Mouse (Mus musculus): ENCODE measurements around the gene Pcmtd2. TPM values are rescaled to one million over a fixed set of nuclear protein-coding genes. Genes with fewer than 3 reads are reported as not detected.

The Pcmtd2 gene
- polyA plus RNA-seq, 1 experiment from 2014 or later: 29.0 TPM

- H3K36me3 ChIP-seq (replicated peaks; ENCODE audit: control insufficient read depth, insufficient read depth): peaks cover 22% of the 10 kb centered on the region
- under 1% methylated on average over 35 of the region's 35 CpGs for WGBS
- H3K9ac ChIP-seq: peak within 1 kb of the TSS; percentile 82
- H3K4me2 ChIP-seq (replicated peaks): peak within 1 kb of the TSS; percentile 93
- H3K27ac ChIP-seq: peak within 1 kb of the TSS; percentile 91
- no peaks in the 10 kb centered on the region for H3K27me3 ChIP-seq (ENCODE audit: control insufficient read depth, insufficient read depth, low read length)
- DNase-seq (ENCODE audit: low spot score) (peak; percentile 93), ATAC-seq (ENCODE audit: low FRiP score) (peak; percentile 100)
- H3K9me3 ChIP-seq (ENCODE audit: control insufficient read depth, low read length): no peaks in the 10 kb centered on the region
- H3K4me1 ChIP-seq (replicated peaks; ENCODE audit: control insufficient read depth, insufficient read depth, low read length): peaks cover 18% of the 10 kb centered on the region
- H3K4me3 ChIP-seq (replicated peaks; ENCODE audit: low read length): peak within 1 kb of the TSS; percentile 80
These were observed 26.3 kb downstream of the Pcmtd2 start, which contains the start of gene Polr3k for GRCm38 (mm10) chr2:181863791-181864535. TSS of gene Polr3k (plus strand) at chr2:181864337.

DNA sequence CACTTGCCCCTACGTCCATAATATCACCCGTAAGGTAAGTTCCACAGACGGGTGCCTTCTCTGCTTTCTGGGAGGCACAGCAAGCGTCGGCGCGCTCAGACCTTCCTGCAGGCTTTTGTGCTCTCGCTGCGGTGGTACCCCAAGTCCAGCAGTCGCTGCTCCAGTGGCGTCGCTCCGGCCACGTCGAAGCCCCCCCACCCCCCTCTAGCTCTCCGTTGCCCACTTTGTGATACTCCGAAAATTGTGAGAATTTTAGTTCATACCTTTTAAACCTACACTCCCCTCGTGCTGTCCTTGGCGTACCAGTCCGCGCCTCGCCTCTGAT, 26.8 kb downstream of the Pcmtd2 start:
- no peak for DNase-seq (ENCODE audit: low spot score)
- Histone ChIP-seq H3K27me3 (ENCODE audit: control insufficient read depth, insufficient read depth, low read length) (no peaks in the 10 kb centered on the region), H3K9me3 (ENCODE audit: control insufficient read depth, low read length) (no peaks in the 10 kb centered on the region), H3K27ac (peak overlapping the region; percentile 88), H3K4me2 (replicated peaks) (peak overlapping the region; percentile 93), H3K9ac (peak overlapping the region; percentile 82), H3K4me3 (replicated peaks; ENCODE audit: low read length) (peak overlapping the region; percentile 80), H3K36me3 (replicated peaks; ENCODE audit: control insufficient read depth, insufficient read depth) (peaks cover 28% of the 10 kb centered on the region), H3K4me1 (replicated peaks; ENCODE audit: control insufficient read depth, insufficient read depth, low read length) (peaks cover 18% of the 10 kb centered on the region)
- ATAC-seq (ENCODE audit: low FRiP score): peak; percentile 36; the same call in 1 of the 2 replicates
- WGBS: 0% methylated on average over 22 of the region's 22 CpGs

DNA sequence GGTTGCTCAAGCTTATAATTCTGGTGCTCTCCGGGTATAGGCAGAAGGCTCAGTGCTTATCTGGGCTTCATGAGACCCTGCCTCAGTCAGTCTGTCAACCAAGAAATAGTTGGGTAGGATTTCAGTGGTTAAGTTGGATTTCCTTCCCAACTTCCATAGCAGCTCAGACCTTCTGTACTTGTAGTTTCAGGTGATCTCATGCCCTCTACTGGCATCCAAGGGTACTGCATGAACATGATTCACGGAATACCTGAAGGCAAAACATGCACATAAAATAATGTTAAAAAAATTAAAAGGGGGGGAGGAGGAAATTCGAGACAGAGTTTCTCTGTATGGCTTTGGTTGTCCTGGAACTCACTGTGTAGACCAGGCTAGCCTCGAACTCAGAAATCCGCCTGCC, 29.3 kb downstream of the Pcmtd2 start:
- 64% methylated on average over 5 of the region's 5 CpGs for WGBS
- Histone ChIP-seq H3K9ac (no peak overlapping the region), H3K36me3 (replicated peaks; ENCODE audit: control insufficient read depth, insufficient read depth) (peaks cover 42% of the 10 kb centered on the region), H3K4me3 (replicated peaks; ENCODE audit: low read length) (no peak overlapping the region), H3K4me1 (replicated peaks; ENCODE audit: control insufficient read depth, insufficient read depth, low read length) (peaks cover 18% of the 10 kb centered on the region), H3K27me3 (ENCODE audit: control insufficient read depth, insufficient read depth, low read length) (no peaks in the 10 kb centered on the region), H3K4me2 (replicated peaks) (no peak overlapping the region), H3K27ac (no peak overlapping the region), H3K9me3 (ENCODE audit: control insufficient read depth, low read length) (no peaks in the 10 kb centered on the region)
- DNase-seq (ENCODE audit: low spot score) (peak; percentile 82), ATAC-seq (ENCODE audit: low FRiP score) (no peak)

- H3K27ac ChIP-seq: no peak overlapping the region
- no peak overlapping the region for H3K9ac ChIP-seq
- H3K4me1 ChIP-seq (replicated peaks; ENCODE audit: control insufficient read depth, insufficient read depth, low read length): no peaks in the 10 kb centered on the region
- no peaks in the 10 kb centered on the region for H3K27me3 ChIP-seq (ENCODE audit: control insufficient read depth, insufficient read depth, low read length)
- WGBS: 95% methylated on average over 2 of the region's 2 CpGs
- no peak for DNase-seq (ENCODE audit: low spot score)
- H3K9me3 ChIP-seq (ENCODE audit: control insufficient read depth, low read length): no peaks in the 10 kb centered on the region
- no peak overlapping the region for H3K4me3 ChIP-seq (replicated peaks; ENCODE audit: low read length)
- peaks cover 53% of the 10 kb centered on the region for H3K36me3 ChIP-seq (replicated peaks; ENCODE audit: control insufficient read depth, insufficient read depth)
- ATAC-seq (ENCODE audit: low FRiP score): no peak; the same call in 1 of the 2 replicates
- H3K4me2 ChIP-seq (replicated peaks): no peak overlapping the region
These were observed 33.4 kb downstream of the Pcmtd2 start for GRCm38 (mm10) chr2:181871039-181871438.

- H3K9me3 ChIP-seq (ENCODE audit: control insufficient read depth, low read length): no peaks in the 10 kb centered on the region
- no peak overlapping the region for H3K27ac ChIP-seq
- ATAC-seq (ENCODE audit: low FRiP score) (no peak), DNase-seq (ENCODE audit: low spot score) (no peak)
- H3K36me3 ChIP-seq (replicated peaks; ENCODE audit: control insufficient read depth, insufficient read depth): peaks cover 38% of the 10 kb centered on the region
- WGBS: 77% methylated on average over 1 of the region's 1 CpGs
- no peaks in the 10 kb centered on the region for H3K27me3 ChIP-seq (ENCODE audit: control insufficient read depth, insufficient read depth, low read length)
- H3K4me3 ChIP-seq (replicated peaks; ENCODE audit: low read length): no peak overlapping the region
- no peak overlapping the region for H3K4me2 ChIP-seq (replicated peaks)
- H3K9ac ChIP-seq: no peak overlapping the region
- no peaks in the 10 kb centered on the region for H3K4me1 ChIP-seq (replicated peaks; ENCODE audit: control insufficient read depth, insufficient read depth, low read length)
These were observed 41.2 kb downstream of the Pcmtd2 start for GRCm38 (mm10) chr2:181878903-181879302.

GRCm38 (mm10) chr2:181883022-181883749, 45.5 kb downstream of the Pcmtd2 start:
- H3K27me3 ChIP-seq (ENCODE audit: control insufficient read depth, insufficient read depth, low read length): no peaks in the 10 kb centered on the region
- 87% methylated on average over 3 of the region's 3 CpGs for WGBS
- no peaks in the 10 kb centered on the region for H3K9me3 ChIP-seq (ENCODE audit: control insufficient read depth, low read length)
- peaks cover 15% of the 10 kb centered on the region for H3K36me3 ChIP-seq (replicated peaks; ENCODE audit: control insufficient read depth, insufficient read depth)
- H3K4me2 ChIP-seq (replicated peaks): no peak overlapping the region
- no peak overlapping the region for H3K4me3 ChIP-seq (replicated peaks; ENCODE audit: low read length)
- no peak overlapping the region for H3K27ac ChIP-seq
- H3K9ac ChIP-seq: no peak overlapping the region
- DNase-seq (ENCODE audit: low spot score) (no peak), ATAC-seq (ENCODE audit: low FRiP score) (no peak)
- no peaks in the 10 kb centered on the region for H3K4me1 ChIP-seq (replicated peaks; ENCODE audit: control insufficient read depth, insufficient read depth, low read length)

Other genes with a start within 250 kb of the Pcmtd2 start
- 53.9 and 58.2 TPM in 2 replicates for gene Prpf6, start 246.0 kb upstream of the Pcmtd2 start, polyA plus RNA-seq (2014; fragmentation: Nextera tagmentation; extraction: Ambion mirVana)
- 68.3 and 86.2 TPM in 2 replicates for gene Zfp512b, start 245.1 kb upstream of the Pcmtd2 start, polyA plus RNA-seq (2014; fragmentation: Nextera tagmentation; extraction: Ambion mirVana)
- gene Samd10, start 238.6 kb upstream of the Pcmtd2 start, polyA plus RNA-seq (2014; fragmentation: Nextera tagmentation; extraction: Ambion mirVana): 192 and 211 TPM in 2 replicates
- gene Gm29797, start 180.8 kb upstream of the Pcmtd2 start, polyA plus RNA-seq (2014; fragmentation: Nextera tagmentation; extraction: Ambion mirVana): 0.27 TPM in 1 of 2 replicates, not detected in the other
- gene Sox18, start 166.2 kb upstream of the Pcmtd2 start, polyA plus RNA-seq (2014; fragmentation: Nextera tagmentation; extraction: Ambion mirVana): 19.3 and 20.9 TPM in 2 replicates
- gene Tcea2, start 157.5 kb upstream of the Pcmtd2 start, polyA plus RNA-seq (2014; fragmentation: Nextera tagmentation; extraction: Ambion mirVana): 40.6 and 50.4 TPM in 2 replicates
- 69.0 and 73.0 TPM in 2 replicates for gene Rgs19, start 143.9 kb upstream of the Pcmtd2 start, polyA plus RNA-seq (2014; fragmentation: Nextera tagmentation; extraction: Ambion mirVana)
- not detected in 2 replicates for gene Lkaaear1, start 139.4 kb upstream of the Pcmtd2 start, polyA plus RNA-seq (2014; fragmentation: Nextera tagmentation; extraction: Ambion mirVana)
- 102 and 108 TPM in 2 replicates for gene Oprl1, start 122.8 kb upstream of the Pcmtd2 start, polyA plus RNA-seq (2014; fragmentation: Nextera tagmentation; extraction: Ambion mirVana)
- 16.1 and 18.1 TPM in 2 replicates for gene Myt1, start 74.5 kb upstream of the Pcmtd2 start, polyA plus RNA-seq (2014; fragmentation: Nextera tagmentation; extraction: Ambion mirVana)
- gene Polr3k, start 26.5 kb downstream of the Pcmtd2 start, polyA plus RNA-seq (2014; fragmentation: Nextera tagmentation; extraction: Ambion mirVana): 75.7 and 80.9 TPM in 2 replicates
- not detected in 2 replicates for gene Gm14496, start 153.3 kb downstream of the Pcmtd2 start, polyA plus RNA-seq (2014; fragmentation: Nextera tagmentation; extraction: Ambion mirVana)